Mouse (Mus musculus) liver, embryonic 14.5 days (tissue): ENCODE measurements around the gene Igf1.

Experiments used
- CTCF ChIP-seq: IDR thresholded peaks from 2 replicates; pipeline ENCODE4 v1.5.1; 2016; ENCODE audit warnings: antibody characterized with exemption, low read depth, control low read depth
- EP300 ChIP-seq: IDR thresholded peaks from 2 replicates; pipeline ENCODE4 v1.6.1; 2016; ENCODE audit warnings: antibody characterized with exemption, low read depth

DNA sequence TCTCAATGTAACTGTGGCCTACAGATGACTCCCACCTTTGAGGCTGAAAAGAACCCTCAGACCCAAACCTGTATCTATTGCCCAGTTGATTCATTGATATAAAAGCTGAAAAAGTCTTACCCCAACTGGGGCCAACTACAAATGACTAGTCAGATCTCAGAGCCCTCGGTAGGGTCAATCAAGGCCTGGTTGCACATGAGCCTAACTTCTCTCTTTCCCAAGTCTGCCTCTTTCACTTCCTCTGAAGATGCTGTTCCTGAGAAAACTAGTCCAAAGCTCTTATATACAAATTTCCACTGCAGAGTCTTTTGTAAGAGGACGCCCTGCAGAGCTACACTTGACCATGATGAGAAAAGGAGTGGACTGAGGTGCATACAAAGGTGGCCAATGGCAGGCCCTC, 27.4 kb upstream of the Igf1 start:
- TF ChIP-seq EP300, result no peak
- TF ChIP-seq CTCF, result no peak
